Mouse (Mus musculus) spleen, adult 2 months (tissue): ENCODE results near the gene Hs3st2.

Source experiments
- CTCF ChIP-seq: fragments of 200-500 bp; IDR thresholded peaks from 2 replicates; pipeline ENCODE4 v1.5.1; 2011; ENCODE audit warnings: mild to moderate bottlenecking, inconsistent platforms; ENCODE audit not compliant: insufficient read depth, insufficient read length, insufficient replicate concordance; ENCODE audit errors: extremely low read depth
- POLR2A ChIP-seq: fragments of 200-500 bp; IDR thresholded peaks from 2 replicates; pipeline ENCODE4 v1.6.1; 2011; ENCODE audit warnings: low read depth, low read length, inconsistent platforms

DNA sequence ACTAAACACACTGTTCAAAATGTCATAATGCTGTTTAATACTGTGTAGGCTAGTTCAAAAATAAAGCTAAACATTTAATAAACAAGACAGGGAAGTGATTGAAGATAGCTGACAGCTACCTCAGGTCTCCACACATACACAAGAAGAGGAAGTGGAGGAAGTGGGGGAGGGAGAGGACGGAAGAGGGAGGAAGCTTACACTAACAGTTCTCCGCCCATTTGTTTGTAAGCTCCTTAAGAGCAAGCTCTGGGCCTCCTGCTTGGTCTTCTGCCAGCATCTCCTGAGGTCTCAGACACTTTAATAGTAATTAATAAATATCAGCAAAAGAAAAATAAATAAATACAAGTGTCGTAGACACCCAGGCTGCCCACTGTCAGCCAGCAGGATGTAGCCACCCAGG is 77.8 kb downstream of the Hs3st2 start:
- TF ChIP-seq POLR2A (no peak; the same call in 1 of the 2 replicates), CTCF (no peak)
